Mouse (Mus musculus): Measurements from ENCODE around the gene Gm9936.
"Not testable (repeated sequence)": the region's sequence is repeated elsewhere in the genome, so short reads cannot be mapped to it uniquely, and the experiment has no call there.

The Gm9936 gene

GRCm38 (mm10) chr5:114858582-114858981 lies at the start of gene Gm9936:
TSS of gene Gm9936 (minus strand) at chr5:114858682.
- in situ Hi-C loops (cut with MboI, MseI) = loop anchor here in 1 of 2 experiments (10.0 kb wide), 1 partner anchor 854 kb away; the partner anchor contains the start of gene Dao

- in situ Hi-C loops (cut with MboI, MseI) = no loop called here
These were observed 43.9 kb upstream of the Gm9936 start for GRCm38 (mm10) chr5:114902413-114902812.

GRCm38 (mm10) chr5:114898857-114899256 lies 40.4 kb upstream of the Gm9936 start:
- in situ Hi-C loops (cut with MboI, MseI) = no loop called here

GRCm38 (mm10) chr5:114897374-114897793 lies 38.9 kb upstream of the Gm9936 start:
- in situ Hi-C loops (cut with MboI, MseI) = no loop called here

GRCm38 (mm10) chr5:114896688-114897373 lies 38.3 kb upstream of the Gm9936 start, which contains the start of gene Oasl2:
TSS of gene Oasl2 (plus strand) at chr5:114896936.
- in situ Hi-C loops (cut with MboI, MseI) = no loop called here

GRCm38 (mm10) chr5:114895542-114895941 lies 37.1 kb upstream of the Gm9936 start:
- in situ Hi-C loops (cut with MboI, MseI) = no loop called here

- in situ Hi-C loops (cut with MboI, MseI) = no loop called here
These were observed 30.5 kb upstream of the Gm9936 start for GRCm38 (mm10) chr5:114888995-114889394.

GRCm38 (mm10) chr5:114886801-114887200 lies 28.3 kb upstream of the Gm9936 start:
- in situ Hi-C loops (cut with MboI, MseI) = no loop called here

- in situ Hi-C loops (cut with MboI, MseI) = no loop called here
These were observed 24.5 kb upstream of the Gm9936 start for GRCm38 (mm10) chr5:114883022-114883421.

GRCm38 (mm10) chr5:114882319-114882718 lies 23.8 kb upstream of the Gm9936 start:
- in situ Hi-C loops (cut with MboI, MseI) = not testable (repeated sequence)

GRCm38 (mm10) chr5:114879399-114879798 lies 20.9 kb upstream of the Gm9936 start:
- in situ Hi-C loops (cut with MboI, MseI) = no loop called here

GRCm38 (mm10) chr5:114877487-114877886 lies 19.0 kb upstream of the Gm9936 start:
- in situ Hi-C loops (cut with MboI, MseI) = no loop called here

- in situ Hi-C loops (cut with MboI, MseI) = no loop called here
These were observed 17.8 kb upstream of the Gm9936 start for GRCm38 (mm10) chr5:114876331-114876730.

GRCm38 (mm10) chr5:114875858-114876257 lies 17.4 kb upstream of the Gm9936 start:
- in situ Hi-C loops (cut with MboI, MseI) = no loop called here

GRCm38 (mm10) chr5:114865279-114865678 lies 6.8 kb upstream of the Gm9936 start:
- in situ Hi-C loops (cut with MboI, MseI) = no loop called here

GRCm38 (mm10) chr5:114864813-114865212 lies 6.3 kb upstream of the Gm9936 start:
- in situ Hi-C loops (cut with MboI, MseI) = no loop called here

- in situ Hi-C loops (cut with MboI, MseI) = no loop called here
These were observed 3.2 kb upstream of the Gm9936 start for GRCm38 (mm10) chr5:114861730-114862129.

GRCm38 (mm10) chr5:114859253-114859652 lies 771 bp upstream of the Gm9936 start:
- in situ Hi-C loops (cut with MboI, MseI) = loop anchor here in 1 of 2 experiments (10.0 kb wide), 1 partner anchor 854 kb away; the partner anchor contains the start of gene Dao

GRCm38 (mm10) chr5:114853364-114853763 lies 5.1 kb downstream of the Gm9936 start, which contains the start of gene 4930519G04Rik:
TSS of gene 4930519G04Rik (plus strand) at chr5:114853664.
- in situ Hi-C loops (cut with MboI, MseI) = loop anchor here (5.0 to 10.0 kb wide), 2 partner anchors 849 to 1511 kb away; partner anchors contain the start of gene Dao (in 1 of the 2)

- in situ Hi-C loops (cut with MboI, MseI) = loop anchor here (5.0 to 10.0 kb wide), 2 partner anchors 847 to 1509 kb away; partner anchors contain the start of gene Dao (in 1 of the 2)
These were observed 6.8 kb downstream of the Gm9936 start for GRCm38 (mm10) chr5:114851565-114852236.

GRCm38 (mm10) chr5:114844371-114844770 lies 14.1 kb downstream of the Gm9936 start:
- in situ Hi-C loops (cut with MboI, MseI) = not testable (repeated sequence)

- in situ Hi-C loops (cut with MboI, MseI) = no loop called here
These were observed 15.8 kb downstream of the Gm9936 start for GRCm38 (mm10) chr5:114842674-114843073.
